Mouse (Mus musculus): Measurements from ENCODE around the gene Ephx4.

Gene Ephx4

DNA sequence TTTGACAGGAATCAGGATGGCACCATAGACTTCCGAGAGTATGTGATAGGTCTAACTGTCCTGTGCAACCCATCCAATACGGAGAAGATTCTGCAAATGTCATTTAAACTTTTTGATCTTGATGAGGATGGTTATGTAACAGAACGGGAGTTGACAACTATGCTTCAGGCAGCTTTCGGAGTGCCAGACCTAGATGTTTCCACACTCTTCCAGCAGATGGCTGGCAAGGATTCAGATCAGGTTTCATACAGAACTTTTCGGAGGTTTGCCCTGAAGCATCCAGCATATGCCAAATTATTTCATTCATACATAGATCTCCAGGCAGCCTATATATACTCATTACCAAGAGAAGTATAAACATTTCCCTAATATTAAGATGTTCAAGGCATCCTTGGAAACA is 31.5 kb downstream of the Ephx4 start:
- no peak for DNase-seq (ENCODE audit: low read depth, low spot score)

DNA sequence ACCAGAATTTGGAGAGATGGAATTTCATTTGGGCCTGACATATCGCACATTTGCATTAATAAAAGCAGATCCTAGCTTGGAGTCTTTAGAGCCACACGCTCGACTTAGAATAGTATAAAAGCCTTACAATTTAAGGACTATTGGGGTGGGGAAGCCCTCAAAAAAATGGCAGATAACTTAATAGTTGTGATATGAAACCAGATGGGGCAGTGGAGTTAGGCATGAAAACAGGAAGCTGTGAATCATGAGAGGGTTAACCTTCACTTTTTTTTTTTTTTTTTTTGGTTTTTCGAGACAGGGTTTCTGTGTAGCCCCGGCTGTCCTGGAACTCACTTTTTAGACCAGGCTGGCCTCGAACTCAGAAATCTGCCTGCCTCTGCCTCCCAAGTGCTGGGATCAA is 33.6 kb downstream of the Ephx4 start:
- no peak for DNase-seq (ENCODE audit: low read depth, low spot score)

DNA sequence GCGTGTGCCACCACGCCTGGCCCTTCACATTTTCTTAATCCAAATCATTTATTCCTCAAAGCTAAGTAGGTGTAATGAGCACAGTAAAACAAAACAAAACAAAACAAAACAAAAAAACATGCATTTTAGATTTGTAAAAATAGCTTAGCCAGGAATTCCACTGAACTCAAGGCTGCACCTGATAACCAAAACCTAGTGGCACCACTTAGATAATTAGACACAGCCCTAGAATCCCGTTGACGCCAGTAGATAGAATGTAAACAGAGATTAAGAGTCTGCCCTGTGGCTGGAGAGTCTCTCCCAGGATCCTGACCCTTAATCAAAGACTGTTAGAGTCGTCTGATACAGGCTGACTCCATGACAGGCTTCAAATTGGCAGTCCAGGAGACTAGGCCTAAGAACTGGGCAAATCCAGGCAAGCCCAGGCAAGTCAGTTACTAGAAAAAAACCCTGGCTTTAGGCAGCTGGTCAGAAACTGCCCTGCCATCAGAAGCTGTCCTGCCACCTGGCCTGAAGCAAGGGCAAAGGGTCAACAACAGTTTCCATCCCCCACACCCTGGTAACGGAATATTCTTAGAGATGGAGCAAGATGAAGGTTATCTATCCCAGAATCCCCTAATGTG is 34.2 kb downstream of the Ephx4 start:
- DNase-seq (ENCODE audit: low read depth, low spot score): peak; percentile 19

DNA sequence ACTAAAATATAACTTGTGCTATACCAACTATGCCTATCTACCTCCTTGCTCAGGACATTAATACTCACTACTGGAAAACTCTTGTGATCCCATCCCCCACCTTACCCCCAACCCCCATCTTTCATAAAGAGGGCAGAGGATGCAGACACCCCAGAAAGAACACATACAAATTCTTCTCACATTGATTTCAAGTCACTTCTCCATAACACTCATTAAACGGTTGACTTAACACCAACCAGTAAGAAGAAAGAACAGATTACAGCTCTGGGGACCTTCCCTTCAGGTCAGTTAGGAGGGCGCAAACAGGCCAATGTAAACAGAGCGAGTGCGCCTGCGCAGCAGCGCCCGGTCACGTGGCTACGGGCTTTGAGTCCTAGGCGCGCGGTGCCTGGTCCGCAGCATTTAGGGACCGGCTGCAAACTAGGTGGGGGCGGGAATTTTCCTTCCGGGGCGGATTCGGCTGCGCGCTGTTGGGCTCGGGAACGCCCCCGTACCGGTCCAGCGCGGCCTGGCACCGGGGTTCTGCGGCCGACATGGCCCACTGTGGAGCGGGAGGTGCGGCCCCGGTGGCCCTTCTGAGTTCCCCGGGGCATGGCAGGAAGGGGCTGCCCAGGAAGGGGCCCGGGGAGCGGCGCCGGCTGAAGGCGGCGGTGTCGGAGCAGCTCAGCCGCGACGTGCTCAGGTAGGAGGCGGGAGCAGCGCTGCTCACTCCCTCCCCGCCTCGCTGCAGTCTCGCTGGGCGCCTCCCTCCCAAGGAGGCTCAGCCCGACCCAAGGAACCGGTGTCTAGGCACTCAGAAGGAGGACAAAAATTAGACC is 35.1 kb downstream of the Ephx4 start, which contains the start of gene Btbd8:
Btbd8 (plus strand) TSS at position 534 of the 818 bp plus-strand sequence.
- peak; percentile 94 for DNase-seq (ENCODE audit: low read depth, low spot score)

DNA sequence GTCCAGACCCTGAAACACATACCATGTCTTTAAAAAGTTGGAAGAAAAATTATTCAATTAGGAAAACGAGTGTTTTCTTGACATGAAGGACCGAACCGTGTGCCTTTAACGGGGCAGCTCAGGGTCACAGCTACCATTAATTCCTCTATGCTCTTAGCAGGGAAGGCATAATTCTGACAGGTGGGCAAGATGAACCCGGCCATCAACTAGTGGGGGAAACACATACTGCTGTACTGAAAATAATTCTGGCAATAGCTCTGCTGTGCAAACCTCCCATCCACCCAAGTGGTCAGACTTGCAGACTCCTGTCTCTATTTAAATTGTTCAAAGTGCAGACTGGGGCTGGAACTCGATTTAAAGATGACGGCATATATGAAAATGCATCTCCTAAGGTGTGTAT is 35.8 kb downstream of the Ephx4 start:
- DNase-seq (ENCODE audit: low read depth, low spot score): no peak

DNA sequence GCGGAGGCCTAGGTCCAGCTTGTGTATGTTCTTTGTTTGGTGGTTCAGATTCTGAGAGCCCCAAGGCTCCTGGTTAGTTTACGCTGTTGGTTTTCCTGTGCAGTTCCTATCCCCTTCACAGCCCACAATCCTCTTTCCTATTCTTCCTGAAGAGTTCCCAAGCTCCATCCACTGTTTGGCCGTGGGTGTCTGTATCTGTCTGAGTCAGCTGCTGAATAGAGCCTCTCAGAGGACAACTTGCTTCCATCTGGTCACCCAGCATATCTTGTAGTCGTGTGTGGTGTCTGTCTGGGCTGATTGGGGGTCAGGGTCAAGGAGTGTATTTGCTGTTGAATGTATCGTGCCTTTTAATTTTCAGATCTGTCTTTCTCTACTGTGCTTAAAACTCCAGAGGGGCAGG is 39.3 kb downstream of the Ephx4 start:
- no peak for DNase-seq (ENCODE audit: low read depth, low spot score)

DNA sequence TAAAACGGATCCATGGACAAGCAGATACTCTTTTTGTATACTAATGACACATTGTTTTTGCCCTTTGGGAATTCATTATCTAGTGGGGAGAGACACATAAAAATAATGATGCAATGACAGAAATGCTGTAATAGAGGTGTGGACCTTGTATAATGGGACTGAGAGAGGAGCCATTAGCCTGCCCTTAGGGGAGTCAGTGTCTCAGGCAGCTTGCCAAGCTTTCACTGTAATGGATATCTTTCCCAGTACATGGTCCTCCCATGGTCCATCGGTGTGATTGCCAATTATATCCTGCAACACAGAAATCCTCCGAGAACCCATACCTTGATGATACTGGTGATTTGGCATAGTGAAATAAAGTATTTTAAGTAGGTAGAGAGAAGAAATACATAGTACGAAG is 41.7 kb downstream of the Ephx4 start:
- no peak for DNase-seq (ENCODE audit: low read depth, low spot score)

DNA sequence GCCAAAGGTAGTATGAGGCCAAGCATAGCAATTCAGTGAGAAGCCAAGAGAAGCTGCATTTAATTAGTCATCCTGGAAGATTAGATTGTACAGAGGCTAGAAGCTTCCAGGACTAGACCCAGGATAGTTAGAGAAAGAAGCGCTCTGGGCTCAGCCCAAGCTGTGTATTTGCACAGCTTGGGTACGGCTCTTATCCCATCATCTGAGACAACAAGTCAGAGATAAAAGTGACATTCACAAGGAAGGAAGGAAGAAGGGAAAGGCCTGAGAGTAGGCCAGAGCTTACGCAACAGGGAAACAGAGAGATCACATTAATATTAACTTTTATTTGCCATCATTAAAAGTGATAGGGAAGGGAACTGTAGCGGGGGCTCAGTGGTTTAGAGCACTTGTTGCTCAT is 45.4 kb downstream of the Ephx4 start:
- no peak for DNase-seq (ENCODE audit: low read depth, low spot score)

DNA sequence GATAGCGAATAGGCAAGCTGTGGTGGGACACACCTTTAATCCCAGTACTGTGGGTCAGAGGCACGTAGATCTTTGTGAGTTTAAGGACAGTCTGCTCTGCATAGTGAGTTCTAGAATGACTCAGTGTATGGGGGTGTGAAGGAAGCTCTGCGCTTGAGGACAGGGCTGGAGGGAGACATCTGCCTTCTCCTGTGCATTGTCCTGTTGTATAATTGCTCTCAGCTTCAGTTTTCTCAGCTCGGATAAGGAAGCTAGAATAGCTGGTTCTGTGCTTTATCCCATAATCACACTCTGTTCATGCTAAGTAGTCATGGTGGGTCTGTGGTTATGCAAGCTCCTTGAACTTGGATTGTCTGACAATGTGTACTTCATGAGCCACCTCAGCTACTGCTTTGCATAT is 46.2 kb downstream of the Ephx4 start:
- DNase-seq (ENCODE audit: low read depth, low spot score): no peak

DNA sequence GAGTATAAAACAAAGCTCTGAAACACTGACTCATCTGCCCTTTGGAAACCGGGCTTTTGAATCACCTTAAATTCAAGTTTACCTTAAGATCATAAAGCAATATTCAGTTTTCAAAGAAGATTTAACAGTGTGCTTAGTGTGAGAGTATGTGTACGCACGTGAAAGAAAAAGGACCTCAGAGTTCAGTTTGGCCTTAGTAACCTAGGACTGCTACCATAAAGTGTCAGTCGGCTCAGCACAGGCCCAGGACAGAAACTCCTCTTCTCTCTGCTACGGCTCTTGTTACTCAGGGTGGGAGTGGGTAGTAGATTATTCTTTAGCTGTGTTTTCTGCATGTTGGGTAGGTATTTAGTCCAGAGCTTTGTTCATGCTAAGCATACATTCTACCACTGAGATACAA is 47.1 kb downstream of the Ephx4 start:
- DNase-seq (ENCODE audit: low read depth, low spot score): no peak

DNA sequence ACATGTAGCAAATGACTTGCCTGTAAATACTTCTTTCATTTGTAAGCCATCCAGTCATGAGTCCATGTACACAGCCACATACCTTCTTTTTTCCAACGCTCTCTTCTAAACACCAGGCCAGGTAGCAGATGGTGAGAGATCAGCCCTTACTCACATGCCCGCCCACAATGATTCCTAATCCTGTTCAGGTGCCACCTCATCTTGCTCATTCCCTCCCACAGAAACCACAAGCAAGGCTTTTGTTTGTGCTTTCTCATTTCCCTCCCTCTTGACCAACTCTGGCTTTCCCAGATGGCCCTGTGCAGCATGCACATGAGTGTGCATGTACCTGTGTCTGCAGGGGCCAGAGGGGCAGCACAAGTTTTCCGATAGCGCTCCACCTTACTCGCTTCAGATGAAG is 47.8 kb downstream of the Ephx4 start:
- no peak for DNase-seq (ENCODE audit: low read depth, low spot score)

DNA sequence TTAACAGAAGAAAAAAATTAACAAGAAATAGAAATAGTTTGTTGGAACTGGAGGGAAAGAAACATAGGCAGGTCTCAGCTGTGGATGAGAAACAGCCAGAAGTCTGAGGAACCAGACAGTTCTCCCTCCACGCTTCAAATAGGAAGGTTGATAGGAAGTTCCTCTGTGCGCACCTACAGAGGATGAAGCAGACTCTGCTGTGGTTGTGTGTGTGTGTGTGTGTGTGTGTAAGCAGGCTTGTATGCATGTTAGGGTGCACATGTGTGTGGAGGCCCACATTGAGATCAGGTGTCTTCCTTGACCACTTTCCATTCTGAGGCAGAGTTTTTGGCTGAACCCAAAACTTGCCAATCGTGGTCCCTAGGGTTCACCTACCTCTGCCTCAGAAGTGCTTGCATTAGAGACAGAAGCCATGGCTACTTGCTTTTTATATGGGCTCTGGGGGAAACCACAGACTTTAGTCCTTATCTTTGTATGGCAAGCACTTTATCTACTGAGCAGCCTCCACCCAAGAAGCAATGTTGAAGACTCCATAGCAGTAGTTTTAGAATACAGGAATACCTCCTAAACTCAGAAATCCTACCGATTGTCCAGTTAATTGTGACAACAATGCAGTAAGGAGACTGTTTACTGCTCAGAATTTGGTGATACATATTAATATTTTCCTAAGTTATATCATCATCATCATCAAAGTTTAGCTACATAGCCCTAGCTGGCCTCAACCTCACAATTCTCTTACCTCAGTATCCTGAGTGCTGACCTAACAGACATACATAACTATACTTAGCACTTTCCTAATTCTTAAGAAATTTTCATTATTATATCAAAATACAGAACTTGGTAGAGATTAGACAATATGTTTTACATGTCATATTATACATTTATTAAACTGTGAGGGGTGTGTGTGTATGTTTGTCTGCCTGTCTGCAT is 59.9 kb downstream of the Ephx4 start:
- DNase-seq (ENCODE audit: low read depth, low spot score): no peak

DNA sequence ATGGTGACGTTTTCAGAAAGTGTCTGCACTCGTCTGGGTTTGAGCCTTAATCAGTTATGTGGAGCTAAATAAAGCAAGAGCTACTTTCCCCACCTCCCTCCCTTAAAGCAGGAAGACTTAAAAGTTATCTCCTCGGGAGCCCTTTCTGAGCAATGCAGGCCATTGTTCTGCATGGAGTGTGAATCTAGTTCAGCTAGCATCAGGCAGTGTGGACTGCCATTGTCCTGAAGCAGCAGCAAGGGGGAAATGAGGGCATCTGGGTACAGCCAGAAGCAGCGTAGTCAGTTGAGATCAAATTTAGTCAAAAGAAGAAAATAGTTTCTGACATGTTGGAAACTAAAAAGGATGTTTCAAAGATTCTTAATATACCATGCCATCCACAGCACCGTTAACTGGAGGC is 64.0 kb downstream of the Ephx4 start:
- no peak for DNase-seq (ENCODE audit: low read depth, low spot score)

DNA sequence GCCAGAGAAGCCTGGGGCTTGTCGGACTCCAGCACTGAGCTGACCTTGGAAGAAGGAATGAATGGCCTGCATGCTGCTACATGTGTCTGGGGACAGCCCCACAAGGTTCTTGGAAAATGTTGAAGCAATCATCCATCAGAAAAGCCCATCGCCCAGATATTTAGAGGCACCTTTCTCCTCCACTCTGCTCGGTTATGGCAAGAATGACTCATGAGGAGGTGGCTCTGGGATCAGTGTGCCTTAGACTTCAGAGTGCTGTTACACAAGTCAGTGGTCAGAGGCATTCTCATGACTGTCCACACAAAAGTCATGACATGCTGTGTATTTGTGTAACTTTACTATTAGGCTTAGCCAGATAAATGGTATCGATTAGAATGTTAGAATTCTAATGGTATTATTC is 64.6 kb downstream of the Ephx4 start:
- DNase-seq (ENCODE audit: low read depth, low spot score): no peak

DNA sequence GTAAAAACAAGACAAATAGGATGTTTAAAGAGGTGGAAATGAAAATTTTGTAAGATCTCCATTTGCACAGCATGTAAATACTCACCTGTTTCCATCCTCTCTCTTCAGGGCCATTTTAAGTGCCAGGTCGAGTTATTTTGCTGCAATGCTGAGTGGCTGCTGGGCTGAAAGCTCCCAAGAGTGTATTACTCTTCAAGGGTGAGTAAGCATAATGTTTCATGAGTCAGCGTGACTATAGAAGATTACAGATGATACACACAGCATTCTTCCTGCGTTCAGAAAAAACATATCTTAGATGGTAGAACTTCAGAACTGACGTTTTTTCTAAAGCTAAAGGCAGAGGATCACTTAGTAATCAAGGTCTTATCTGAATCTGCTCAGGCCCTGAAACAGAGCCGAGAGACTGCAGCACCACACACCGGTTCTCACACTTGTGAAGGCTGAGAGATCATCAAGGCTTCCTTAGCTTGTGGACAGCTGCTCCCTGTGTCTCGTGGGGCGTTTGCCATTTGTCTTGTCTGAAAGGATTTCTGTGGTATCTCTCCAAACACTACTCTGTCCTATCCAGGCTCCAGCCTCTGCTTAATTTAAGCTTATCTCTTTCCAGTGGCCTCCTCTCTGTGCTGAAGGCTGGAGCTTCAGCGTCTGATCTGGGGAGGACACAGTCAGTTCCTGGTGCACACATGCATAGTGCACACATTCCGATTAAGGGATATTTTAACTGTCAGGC is 68.2 kb downstream of the Ephx4 start:
- no peak for DNase-seq (ENCODE audit: low read depth, low spot score)

All from R1 (cell line).